Mouse (Mus musculus): ENCODE data around the gene Plppr1.
"Not testable (repeated sequence)": the region's sequence is repeated elsewhere in the genome, so short reads cannot be mapped to it uniquely, and the experiment has no call there.

The Plppr1 gene

DNA sequence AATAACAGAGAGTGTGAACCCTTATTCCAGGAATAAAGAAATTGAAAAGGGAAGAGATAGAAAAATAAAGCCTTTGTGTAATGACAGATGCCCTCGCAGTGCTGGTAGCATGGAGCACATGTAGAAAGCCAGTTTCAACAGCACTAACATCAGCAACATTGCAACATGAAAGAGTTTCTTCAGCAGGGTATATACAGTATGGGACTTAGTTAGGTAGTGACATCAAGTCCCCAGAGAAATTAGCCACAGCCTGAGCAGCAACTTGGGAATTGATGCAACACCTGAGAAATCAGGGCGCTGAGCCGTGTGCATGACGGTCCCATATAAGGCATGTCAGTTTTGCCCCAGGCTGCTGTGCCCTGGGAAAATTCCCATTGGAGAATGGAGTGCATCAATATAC lies 179.0 kb downstream of the Plppr1 start:
- no peak for DNase-seq

DNA sequence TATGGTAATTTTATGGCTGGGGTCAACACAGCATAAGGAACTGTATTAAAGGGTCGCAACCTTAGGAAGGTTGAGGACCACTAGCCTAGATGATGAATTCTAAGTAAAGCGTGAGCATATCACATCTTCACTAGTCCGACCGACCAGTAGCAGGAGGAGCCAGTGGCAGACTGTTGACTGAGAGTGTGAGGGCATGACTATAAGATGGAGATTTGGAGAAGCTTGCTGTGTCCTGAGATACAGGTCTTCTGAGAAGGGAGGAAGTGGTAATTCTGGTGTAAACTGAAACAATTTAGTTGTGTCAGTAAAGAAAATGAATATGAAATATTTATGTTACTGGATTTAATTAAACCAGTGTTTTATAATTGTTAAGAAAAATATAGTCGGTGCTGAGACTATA lies 180.4 kb downstream of the Plppr1 start:
- DNase-seq, result no peak

- no peak for DNase-seq
These were observed 185.7 kb downstream of the Plppr1 start for GRCm38 (mm10) chr4:49244791-49245190.

DNA sequence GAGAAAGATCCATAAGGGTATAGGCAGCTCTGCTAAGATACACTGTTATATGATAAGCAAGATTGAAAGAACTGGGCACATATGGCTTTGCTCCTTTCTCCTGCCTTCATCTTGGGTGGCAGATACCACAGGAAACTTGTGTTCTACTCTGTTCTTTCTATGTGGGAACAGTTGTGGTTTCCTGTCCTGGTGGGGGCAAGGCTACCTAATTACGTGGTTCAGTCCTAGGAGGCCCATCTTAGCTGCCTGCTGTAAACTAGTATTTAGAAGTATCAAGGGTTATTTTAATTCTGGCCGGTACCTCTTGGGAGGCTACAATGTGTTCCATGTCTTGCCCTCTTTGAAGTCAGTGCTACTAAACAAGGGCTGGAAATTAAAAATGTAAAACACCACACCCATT lies 186.2 kb downstream of the Plppr1 start:
- no peak for DNase-seq

DNA sequence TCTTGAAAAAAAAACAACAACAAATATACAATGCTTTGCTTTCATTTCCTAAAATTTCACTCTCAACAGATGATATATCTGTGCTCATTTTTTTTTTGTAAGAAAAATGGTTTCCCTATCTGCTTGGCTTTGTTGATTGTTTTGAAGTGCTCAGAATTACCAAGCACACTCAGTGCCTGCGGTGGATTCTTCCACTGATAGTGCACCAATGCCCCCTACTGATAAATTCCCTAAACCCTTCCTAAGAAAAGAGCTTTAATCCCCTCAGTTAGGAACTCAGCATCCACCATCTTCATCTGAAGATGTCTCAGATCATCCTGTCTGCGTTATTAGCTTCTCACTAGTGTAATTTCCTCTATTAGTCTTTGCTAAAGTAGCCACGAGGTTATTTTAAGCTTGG lies 192.2 kb downstream of the Plppr1 start:
- DNase-seq, result no peak

DNA sequence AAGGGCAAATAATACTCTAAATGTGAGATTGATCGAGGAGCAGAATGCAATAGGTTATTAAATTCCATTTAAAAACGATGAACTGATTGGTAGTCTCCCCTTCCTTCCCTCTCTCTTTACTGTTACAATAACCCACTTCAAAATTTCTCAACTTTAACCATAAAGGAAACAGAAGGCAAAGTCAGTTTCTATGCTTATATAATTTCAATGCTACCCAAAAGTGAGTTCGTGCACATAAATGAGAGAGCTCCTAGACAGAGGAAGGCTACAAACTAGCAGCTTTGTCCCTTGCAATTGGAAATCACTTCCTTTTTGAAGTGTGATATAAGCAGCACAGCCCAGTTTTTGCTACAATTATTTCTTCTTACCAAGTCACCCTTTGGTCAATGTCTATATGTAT lies 193.1 kb downstream of the Plppr1 start:
- DNase-seq, result no peak

DNA sequence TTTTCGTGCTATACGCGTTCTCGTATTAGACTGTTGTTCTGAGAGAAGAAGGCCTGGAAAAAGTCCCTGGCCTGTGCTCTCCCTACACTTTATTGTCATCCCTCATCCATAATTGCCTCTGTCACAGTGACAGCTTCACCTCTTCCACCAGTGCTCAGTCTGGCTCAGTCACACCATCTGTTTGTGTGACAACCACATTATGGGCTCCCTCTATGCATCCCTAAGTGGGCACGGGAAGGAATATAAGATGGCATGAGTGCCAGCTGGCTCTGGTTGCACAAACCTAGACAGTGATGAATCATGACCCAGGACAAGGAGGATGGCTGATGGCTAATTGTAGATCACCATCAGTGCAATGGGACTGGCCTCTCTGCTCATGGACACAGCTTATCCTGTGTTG lies 219.4 kb downstream of the Plppr1 start:
- no peak for DNase-seq

GRCm38 (mm10) chr4:49284692-49285291 lies 225.7 kb downstream of the Plppr1 start:
- no peak for DNase-seq

DNA sequence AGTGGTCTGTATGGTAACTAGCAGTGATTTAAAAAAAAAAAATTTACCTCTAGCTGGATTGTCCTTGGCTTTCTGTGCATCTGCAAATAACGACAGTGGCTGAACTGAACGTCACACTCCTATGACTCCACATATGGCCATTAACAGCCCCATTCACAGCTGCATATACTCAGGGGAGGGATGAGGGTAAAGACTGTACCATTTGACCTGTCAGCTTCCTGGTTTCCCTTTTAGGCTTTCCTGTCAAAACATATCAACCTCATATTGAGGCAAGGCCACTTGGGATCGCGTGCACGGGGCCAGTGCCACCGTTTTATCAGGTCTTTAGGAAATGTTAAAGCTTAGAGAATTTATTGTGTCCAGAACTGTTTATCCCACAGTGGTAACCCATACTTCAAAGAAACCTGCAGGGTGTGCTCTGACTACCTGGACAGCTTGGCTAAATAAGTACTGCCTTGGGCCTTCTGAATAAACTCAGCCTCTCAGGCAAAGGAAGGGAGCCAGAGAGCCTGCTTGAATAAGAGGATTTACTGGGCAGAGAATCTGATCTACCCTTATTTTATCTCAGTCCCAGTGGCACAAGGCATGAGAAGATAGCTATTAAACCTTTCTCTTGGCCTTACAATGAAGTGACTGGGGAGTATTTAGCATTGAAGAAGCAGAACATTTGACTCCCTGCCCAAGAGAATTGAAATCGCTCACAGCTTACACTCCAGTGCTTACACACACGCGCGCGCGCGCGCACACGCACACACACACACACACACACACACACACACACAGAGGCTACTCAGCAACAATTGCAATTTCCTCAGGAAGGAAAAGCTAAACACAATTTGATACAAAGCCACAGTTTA lies 226.5 kb downstream of the Plppr1 start:
- no peak for DNase-seq

- no peak for DNase-seq
These were observed 227.1 kb downstream of the Plppr1 start for GRCm38 (mm10) chr4:49286197-49286492.

- DNase-seq, result no peak
These were observed 237.4 kb downstream of the Plppr1 start for GRCm38 (mm10) chr4:49296434-49296833.

DNA sequence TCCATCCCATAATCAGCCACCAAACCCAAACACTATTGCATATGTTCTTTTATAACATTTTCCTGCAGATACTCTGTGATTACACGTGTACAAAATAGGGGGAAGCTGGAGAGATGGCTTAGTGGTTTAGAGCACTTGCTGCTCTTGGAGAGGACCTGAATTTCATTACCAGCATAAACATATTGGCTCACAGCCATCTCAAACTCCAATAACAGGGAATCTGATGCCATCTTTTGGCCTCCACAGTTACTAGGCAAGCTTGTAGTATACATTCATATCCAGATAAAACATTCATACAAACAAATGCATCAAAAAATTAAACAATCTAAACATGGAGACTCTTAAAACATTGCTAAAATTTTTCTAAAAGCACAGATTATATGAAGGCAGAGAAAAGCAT lies 240.5 kb downstream of the Plppr1 start:
- DNase-seq, result no peak

DNA sequence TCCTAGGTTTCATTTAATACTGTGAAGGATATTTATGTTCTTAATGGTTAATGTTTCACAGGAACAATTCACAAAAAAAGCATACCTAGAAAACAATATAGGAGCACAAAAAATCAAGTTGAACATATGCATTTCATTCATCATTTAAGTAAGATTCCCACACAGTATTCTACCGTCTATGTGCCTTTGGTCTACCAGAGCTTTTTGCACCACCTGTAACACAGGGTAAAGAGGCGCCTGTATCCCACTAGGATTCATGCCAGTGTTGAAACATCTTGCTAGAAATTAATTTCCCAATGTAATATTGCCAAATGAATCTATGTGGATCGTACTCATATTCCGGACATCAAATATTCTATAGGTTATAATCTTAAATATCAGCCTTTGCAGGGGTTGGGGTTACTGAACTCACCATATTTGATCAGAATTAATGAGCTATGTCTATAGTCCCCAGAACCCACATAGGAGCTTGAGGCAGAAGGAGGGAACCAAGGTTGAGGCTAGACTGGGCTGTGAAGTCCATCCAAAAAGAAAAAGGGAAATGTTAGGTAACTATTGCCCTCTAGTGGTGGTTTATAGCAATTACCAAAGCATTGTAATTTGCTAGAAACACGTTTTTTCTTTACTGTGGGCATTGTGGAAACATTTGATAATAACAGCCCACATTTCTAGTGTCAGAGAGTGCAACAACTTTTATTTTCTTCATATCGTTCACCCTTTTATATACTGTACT lies 263.0 kb downstream of the Plppr1 start:
- no peak for DNase-seq

DNA sequence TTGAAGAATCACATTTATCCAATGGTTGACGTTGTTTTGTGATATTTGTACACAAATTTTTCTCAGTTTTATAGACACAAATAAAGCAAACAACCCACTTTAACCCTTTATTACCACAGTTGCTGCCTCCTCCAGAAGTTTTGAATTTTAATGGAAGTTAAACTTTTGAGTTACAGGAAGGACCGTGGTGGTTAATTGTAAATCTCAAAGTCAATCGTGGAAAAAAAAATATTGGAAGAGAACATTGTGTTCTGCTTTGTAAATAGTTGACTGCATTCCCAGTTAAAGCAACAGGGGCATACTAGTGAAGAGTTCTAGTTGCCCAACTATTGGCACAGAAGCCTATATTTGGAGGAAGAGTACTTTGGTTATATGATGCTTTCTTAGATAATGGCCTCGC lies 278.9 kb downstream of the Plppr1 start:
- not testable (repeated sequence) for DNase-seq

GRCm38 (mm10) chr4:49340091-49340490 lies 281.0 kb downstream of the Plppr1 start:
- not testable (repeated sequence) for DNase-seq

DNA sequence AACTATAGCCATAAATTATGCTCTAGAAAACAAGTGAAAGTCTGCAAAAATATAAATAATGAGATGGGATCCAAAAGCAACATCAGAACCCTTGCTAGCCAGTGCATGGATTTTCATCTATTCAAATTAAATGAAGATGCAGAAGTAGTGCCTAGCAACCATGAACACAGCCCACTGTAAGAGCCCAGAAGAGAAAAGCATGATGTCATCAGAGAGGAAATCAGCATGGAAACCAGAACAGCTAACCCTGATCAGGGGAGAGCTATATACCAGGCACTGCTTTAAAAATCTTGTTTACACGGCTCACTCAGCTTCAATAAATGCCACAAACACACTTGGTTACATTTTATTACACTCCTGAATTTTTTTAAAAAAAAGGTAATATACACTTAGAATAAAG lies 288.9 kb downstream of the Plppr1 start:
- DNase-seq, result not testable (repeated sequence)

GRCm38 (mm10) chr4:49348677-49349076 lies 289.6 kb downstream of the Plppr1 start:
- no peak for DNase-seq

DNA sequence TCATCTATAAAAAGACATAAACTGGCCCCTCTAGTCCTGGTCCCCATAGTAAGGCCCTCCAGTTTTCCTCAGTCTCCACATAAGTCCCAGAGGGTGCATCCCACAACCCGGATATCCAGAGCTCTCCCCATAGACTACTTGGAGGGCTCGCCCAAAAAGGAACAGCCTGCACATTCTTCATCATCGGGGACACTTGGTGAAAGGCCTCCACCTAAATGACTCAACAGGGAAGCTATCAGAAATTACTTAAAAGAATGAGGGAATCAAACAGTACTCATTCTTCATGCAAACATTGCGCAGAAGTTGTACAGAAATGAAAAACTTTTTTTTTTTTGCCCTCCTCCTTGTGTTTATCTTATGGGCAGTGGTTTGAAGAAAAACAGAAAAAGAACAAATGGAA lies 291.4 kb downstream of the Plppr1 start:
- DNase-seq, result no peak

DNA sequence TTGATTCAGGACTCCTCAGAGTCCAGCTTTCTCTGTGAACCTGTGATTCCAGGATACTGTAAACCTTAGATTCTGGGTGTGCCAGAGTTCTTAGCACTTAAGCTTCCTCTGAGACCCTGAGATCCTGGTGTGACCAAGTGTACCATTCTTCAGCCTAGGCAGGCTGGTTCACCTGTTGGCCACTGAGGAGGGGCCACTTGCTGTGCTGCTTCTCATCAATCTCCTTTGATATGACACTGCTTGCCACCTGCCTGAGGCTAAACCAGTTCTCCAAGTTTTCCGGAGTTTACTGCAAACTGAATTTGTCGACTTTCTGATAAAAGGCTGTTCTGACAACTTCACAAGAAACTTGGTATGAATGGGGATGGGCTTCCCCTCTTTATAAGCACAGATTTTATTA lies 298.0 kb downstream of the Plppr1 start:
- DNase-seq, result no peak

- not testable (repeated sequence) for DNase-seq
These were observed 309.0 kb downstream of the Plppr1 start for GRCm38 (mm10) chr4:49368046-49368445.

GRCm38 (mm10) chr4:49383576-49384318 lies 324.7 kb downstream of the Plppr1 start:
- DNase-seq, result not testable (repeated sequence)

DNA sequence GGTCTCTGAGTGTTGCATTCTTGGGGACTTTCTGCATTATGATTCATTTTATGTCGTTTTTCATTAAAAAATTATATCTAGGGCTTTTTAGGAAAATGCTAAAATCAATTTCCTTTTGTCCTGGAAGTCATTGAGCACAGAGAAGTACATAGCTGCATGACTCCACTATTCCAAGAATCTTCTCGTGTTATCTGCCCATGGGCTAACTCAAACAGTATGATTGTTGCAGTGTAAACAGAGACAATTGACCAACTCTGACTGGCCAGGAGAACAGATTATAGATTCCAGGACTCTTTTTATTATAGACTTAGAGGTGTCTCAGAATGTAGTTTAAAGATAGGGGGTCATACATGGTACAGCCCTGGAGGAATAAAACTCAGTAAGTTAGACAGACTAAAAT lies 327.8 kb downstream of the Plppr1 start:
- no peak for DNase-seq

Data from liver (tissue).